Comparison of ENCODE assay signal across 9 mouse cellular contexts in genomic region chr4:58206115-58206945, GRCm38 (mm10). TPM values are rescaled to one million over a fixed set of nuclear protein-coding genes. Genes with fewer than 3 reads are reported as not detected.
DNase-seq lines count a peak whose midpoint lies in the region; ATAC-seq and TF ChIP-seq lines count a peak whose summit lies in the region.
"Had no signal": no experiment of that assay in that cellular context is flagged by ENCODE, and none has a peak within 500 bp of the region (broad histone marks: within the 10 kb centered on the region; RNA-seq: fewer than 3 reads in every experiment).

Gene Svep1, minus strand, starts transcription at chr4:58206859.

- TF ChIP-seq CTCF in layer of hippocampus, adult 2 months (conservative IDR thresholded peaks at IDR 0.05) = peak; percentile 16; the same call in 1 of the 2 replicates

- H3K27ac ChIP-seq in layer of hippocampus, adult 2 months = no peak within 1 kb of the TSS
- H3K27ac ChIP-seq in forebrain, embryonic 16.5 days (ENCODE audit: low read length) = no peak within 1 kb of the TSS
- no peak within 1 kb of the TSS; the same call in 1 of the 2 replicates for H3K27ac ChIP-seq in hindbrain, embryonic 11.5 days (ENCODE audit: low read depth, low read length)
- H3K27ac ChIP-seq in limb, embryonic 14.5 days (replicated peaks; ENCODE audit: low read depth, low read length) = peak within 1 kb of the TSS; percentile 81
- no peak within 1 kb of the TSS for H3K27ac ChIP-seq in midbrain, embryonic 14.5 days (replicated peaks; ENCODE audit: low read depth, low read length)

- no peak for TF ChIP-seq POLR2A in limb, embryonic 14.5 days (IDR thresholded peaks at IDR 0.05; ENCODE audit: borderline replicate concordance, extremely low read depth, insufficient read depth, insufficient read length)

- WGBS in forebrain, embryonic 16.5 days = under 1% methylated on average over 46 of the region's 47 CpGs
- WGBS in hindbrain, embryonic 11.5 days = under 1% methylated on average over 44 of the region's 47 CpGs
- 0% methylated on average over 47 of the region's 47 CpGs for WGBS in limb, embryonic 14.5 days
- WGBS in midbrain, embryonic 14.5 days = under 1% methylated on average over 47 of the region's 47 CpGs

- peak within 1 kb of the TSS; percentile 43 for H3K9ac ChIP-seq in forebrain, embryonic 16.5 days (replicated peaks; ENCODE audit: low read depth, low read length)
- H3K9ac ChIP-seq in hindbrain, embryonic 11.5 days (ENCODE audit: low read depth, low read length) = peak within 1 kb of the TSS; percentile 40; the same call in 1 of the 2 replicates
- H3K9ac ChIP-seq in limb, embryonic 14.5 days (ENCODE audit: low read depth, low read length, severe bottlenecking) = peak within 1 kb of the TSS; percentile 77
- peak within 1 kb of the TSS; percentile 48 for H3K9ac ChIP-seq in midbrain, embryonic 14.5 days (replicated peaks; ENCODE audit: low read length)

- H3K36me3 ChIP-seq in forebrain, embryonic 16.5 days (ENCODE audit: control insufficient read depth, insufficient read depth) = no peaks in the 10 kb centered on the region
- no peaks in the 10 kb centered on the region for H3K36me3 ChIP-seq in hindbrain, embryonic 11.5 days (ENCODE audit: control insufficient read depth, insufficient read depth, low read length)
- no peaks in the 10 kb centered on the region for H3K36me3 ChIP-seq in limb, embryonic 14.5 days (ENCODE audit: control insufficient read depth, insufficient read depth, low read length)
- H3K36me3 ChIP-seq in midbrain, embryonic 14.5 days (ENCODE audit: control insufficient read depth, insufficient read depth, low read length) = no peaks in the 10 kb centered on the region

- H3K4me2 ChIP-seq in forebrain, embryonic 16.5 days (ENCODE audit: low read length) = peak within 1 kb of the TSS; percentile 84
- peak within 1 kb of the TSS; percentile 82 for H3K4me2 ChIP-seq in hindbrain, embryonic 11.5 days (replicated peaks; ENCODE audit: low read depth, low read length)
- peak within 1 kb of the TSS; percentile 98 for H3K4me2 ChIP-seq in limb, embryonic 14.5 days (replicated peaks; ENCODE audit: low read depth, low read length, severe bottlenecking)
- peak within 1 kb of the TSS; percentile 89 for H3K4me2 ChIP-seq in midbrain, embryonic 14.5 days (ENCODE audit: low read length)

- DNase-seq in layer of hippocampus, adult 2 months (ENCODE audit: low spot score in 2 of 2) = no peak
- DNase-seq in layer of hippocampus, adult 8-10 months (ENCODE audit: low spot score in 2 of 2) = no peak
- peak; percentile 73 for DNase-seq in cerebellum, adult 11-12 months
- peak; percentile 70 for DNase-seq in hindbrain, embryonic 11.5 days (ENCODE audit: low spot score)
- peak; percentile 64 for DNase-seq in limb, embryonic 14.5 days (ENCODE audit: low spot score)
- DNase-seq in midbrain, embryonic 14.5 days = peak; percentile 10
- DNase-seq in yolk sac, embryonic 10.5 days (ENCODE audit: low spot score) = peak; percentile 58

- peak within 1 kb of the TSS; percentile 57 for H3K4me3 ChIP-seq in layer of hippocampus, adult 2 months
- peak within 1 kb of the TSS; percentile 48 for H3K4me3 ChIP-seq in forebrain, embryonic 16.5 days (replicated peaks; ENCODE audit: low read length)
- H3K4me3 ChIP-seq in hindbrain, embryonic 11.5 days (ENCODE audit: low read depth, low read length) = peak within 1 kb of the TSS; percentile 50
- peak within 1 kb of the TSS; percentile 64 for H3K4me3 ChIP-seq in limb, embryonic 14.5 days (replicated peaks; ENCODE audit: low read length)
- peak within 1 kb of the TSS; percentile 46 for H3K4me3 ChIP-seq in midbrain, embryonic 14.5 days (replicated peaks; ENCODE audit: low read depth, low read length)

- peaks cover 8% of the 10 kb centered on the region for H3K4me1 ChIP-seq in forebrain, embryonic 16.5 days (replicated peaks; ENCODE audit: control insufficient read depth, insufficient read depth, low read length)
- peaks cover 3% of the 10 kb centered on the region; the same call in 1 of the 2 replicates for H3K4me1 ChIP-seq in hindbrain, embryonic 11.5 days (replicated peaks; ENCODE audit: control insufficient read depth, insufficient read depth, low read length)
- H3K4me1 ChIP-seq in limb, embryonic 14.5 days (ENCODE audit: control insufficient read depth, insufficient read depth, low read length) = peaks cover 8% of the 10 kb centered on the region
- peaks cover 6% of the 10 kb centered on the region; the same call in 1 of the 2 replicates for H3K4me1 ChIP-seq in midbrain, embryonic 14.5 days (ENCODE audit: control insufficient read depth, insufficient read depth, low read length)

- peaks cover 23% of the 10 kb centered on the region for H3K27me3 ChIP-seq in forebrain, embryonic 16.5 days (replicated peaks; ENCODE audit: control insufficient read depth, insufficient read depth, low read length)
- peaks cover 18% of the 10 kb centered on the region for H3K27me3 ChIP-seq in hindbrain, embryonic 11.5 days (ENCODE audit: control insufficient read depth, insufficient read depth, low read length)
- H3K27me3 ChIP-seq in limb, embryonic 14.5 days (ENCODE audit: control insufficient read depth, insufficient read depth, low read length) = no peaks in the 10 kb centered on the region
- peaks cover 27% of the 10 kb centered on the region for H3K27me3 ChIP-seq in midbrain, embryonic 14.5 days (ENCODE audit: control insufficient read depth, insufficient read depth, low read length)
- H3K27me3 ChIP-seq: CH12.LX had no signal

- H3K9me3 ChIP-seq in forebrain, embryonic 16.5 days (ENCODE audit: control insufficient read depth, low read length) = no peaks in the 10 kb centered on the region
- H3K9me3 ChIP-seq in hindbrain, embryonic 11.5 days (ENCODE audit: control insufficient read depth, low read length) = no peaks in the 10 kb centered on the region
- no peaks in the 10 kb centered on the region for H3K9me3 ChIP-seq in limb, embryonic 14.5 days (ENCODE audit: control insufficient read depth, low read length)
- H3K9me3 ChIP-seq in midbrain, embryonic 14.5 days (ENCODE audit: control insufficient read depth, low read length) = no peaks in the 10 kb centered on the region

- peak; percentile 70 for ATAC-seq in forebrain, embryonic 16.5 days
- peak; percentile 80 for ATAC-seq in hindbrain, embryonic 11.5 days (ENCODE audit: low FRiP score)
- peak; percentile 66 for ATAC-seq in limb, embryonic 14.5 days (ENCODE audit: low FRiP score, low read depth)
- 0 out of 2 replicates have a peak, but pooled peaks have one; percentile 50 for ATAC-seq in midbrain, embryonic 14.5 days (ENCODE audit: low FRiP score, low TSS enrichment)

RNA-seq across cellular contexts. Expression of gene Svep1, which starts in this region (rescaled TPM):
- under 1 TPM; 0.64 to 0.72 TPM for total RNA-seq in layer of hippocampus, adult 2 months (2021)
- under 1 TPM; 0.83 to 0.94 (median 0.88) TPM for total RNA-seq in layer of hippocampus, adult 8-10 months (2022)
- 0.49 and 0.65 TPM in 2 replicates for polyA plus RNA-seq in forebrain, embryonic 16.5 days (2015; fragmentation: Nextera tagmentation; extraction: Ambion mirVana)
- polyA plus RNA-seq in hindbrain, embryonic 11.5 days (2014; fragmentation: Nextera tagmentation; extraction: Ambion mirVana) = 2.2 and 4.4 TPM in 2 replicates
- 11.0 and 11.7 TPM in 2 replicates for polyA plus RNA-seq in limb, embryonic 14.5 days (2012; rRNA removed)
- polyA plus RNA-seq in limb, embryonic 14.5 days (2014; fragmentation: Nextera tagmentation; extraction: Ambion mirVana) = 7.7 and 8.2 TPM in 2 replicates
- polyA plus RNA-seq in midbrain, embryonic 14.5 days (2014; fragmentation: Nextera tagmentation; extraction: Ambion mirVana) = 0.46 and 0.92 TPM in 2 replicates
- total RNA-seq: CH12.LX had no signal

Comparison
In these comparisons a context has a peak if more than half of its experiments do, and no peak if none do; other contexts are left out.
1. Peak in ATAC-seq, H3K4me3 ChIP-seq, H3K9ac ChIP-seq and H3K4me2 ChIP-seq in forebrain, embryonic 16.5 days; RNA of the gene not detected or under 1 TPM.
2. Peak in DNase-seq, ATAC-seq, H3K4me3 ChIP-seq, H3K9ac ChIP-seq and H3K4me2 ChIP-seq in midbrain, embryonic 14.5 days; RNA of the gene not detected or under 1 TPM.
3. DNase-seq: peak in cerebellum, adult 11-12 months (single experiment), hindbrain, embryonic 11.5 days (single experiment), limb, embryonic 14.5 days (single experiment) and yolk sac, embryonic 10.5 days (single experiment); none in layer of hippocampus, adult 2 months (0 of 2) and layer of hippocampus, adult 8-10 months (0 of 2).
4. Peak in every context shown above with its lines, with median percentiles within 50 percentile points of each other: H3K4me3 ChIP-seq, ATAC-seq, H3K4me2 ChIP-seq and H3K9ac ChIP-seq.